Mouse (Mus musculus) lung, postnatal 25 days (tissue): Measurements from ENCODE around the gene Pepd.
A peak's percentile ranks its signal among the peaks of the same experiment; 100 is the strongest.

Experiments used
- DNase-seq: peaks from one replicate; pipeline ENCODE4 v3.0.0; 2022; ENCODE audit warnings: low spot score

Gene Pepd

GRCm38 (mm10) chr7:34983702-34984475 lies 71.7 kb downstream of the Pepd start:
- DNase-seq = no peak

GRCm38 (mm10) chr7:34984526-34985133 lies 72.5 kb downstream of the Pepd start:
- peak; percentile 1 for DNase-seq

- no peak for DNase-seq
Measured at GRCm38 (mm10) chr7:34985216-34985615, 73.0 kb downstream of the Pepd start.

- no peak for DNase-seq
Measured at GRCm38 (mm10) chr7:34985646-34986045, 73.5 kb downstream of the Pepd start.

- no peak for DNase-seq
Measured at GRCm38 (mm10) chr7:34986575-34987150, 74.5 kb downstream of the Pepd start.

- DNase-seq = no peak
Measured at GRCm38 (mm10) chr7:34987258-34987657, 75.1 kb downstream of the Pepd start.

- DNase-seq = no peak
Measured at GRCm38 (mm10) chr7:34988488-34988887, 76.3 kb downstream of the Pepd start.

- DNase-seq = no peak
Measured at GRCm38 (mm10) chr7:34991731-34992246, 79.6 kb downstream of the Pepd start.

- no peak for DNase-seq
Measured at GRCm38 (mm10) chr7:34992766-34993165, 80.6 kb downstream of the Pepd start.

GRCm38 (mm10) chr7:34995872-34996662 lies 83.9 kb downstream of the Pepd start:
- DNase-seq = no peak

- peak; percentile 43 for DNase-seq
Measured at GRCm38 (mm10) chr7:35000839-35001238, 88.7 kb downstream of the Pepd start.

GRCm38 (mm10) chr7:35003171-35003737 lies 91.1 kb downstream of the Pepd start:
- DNase-seq = peak; percentile 53

- no peak for DNase-seq
Measured at GRCm38 (mm10) chr7:35006661-35007060, 94.5 kb downstream of the Pepd start.

GRCm38 (mm10) chr7:35013228-35013627 lies 101.0 kb downstream of the Pepd start:
- DNase-seq = no peak

- DNase-seq = no peak
Measured at GRCm38 (mm10) chr7:35015252-35015651, 103.1 kb downstream of the Pepd start.

GRCm38 (mm10) chr7:35021365-35021764 lies 109.2 kb downstream of the Pepd start:
- no peak for DNase-seq

- no peak for DNase-seq
Measured at GRCm38 (mm10) chr7:35023251-35023650, 111.1 kb downstream of the Pepd start.

GRCm38 (mm10) chr7:35024426-35024825 lies 112.2 kb downstream of the Pepd start:
- DNase-seq = no peak

- DNase-seq = peak; percentile 79
Measured at GRCm38 (mm10) chr7:35025409-35026275, 113.5 kb downstream of the Pepd start.

- DNase-seq = no peak
Measured at GRCm38 (mm10) chr7:35026276-35026630, 114.1 kb downstream of the Pepd start.

GRCm38 (mm10) chr7:35026838-35027291 lies 114.7 kb downstream of the Pepd start:
- DNase-seq = peak; percentile 72
